Mouse (Mus musculus) neural tube, postnatal 0 days (tissue): ENCODE results near the gene Slc6a18. TPM values are rescaled to one million over a fixed set of nuclear protein-coding genes. Genes with fewer than 3 reads are reported as not detected.

ENCODE experiments used
- polyA plus RNA-seq: library from polyadenylated mRNA; unstranded; fragments of >200 nt; fragmentation: Nextera tagmentation; extraction: Ambion mirVana; gene quantifications from 2 replicates; pipeline ENCODE4 v1.2.1, GENCODE M21; 2015

Slc6a18 gene
- polyA plus RNA-seq: not detected in 2 replicates

DNA sequence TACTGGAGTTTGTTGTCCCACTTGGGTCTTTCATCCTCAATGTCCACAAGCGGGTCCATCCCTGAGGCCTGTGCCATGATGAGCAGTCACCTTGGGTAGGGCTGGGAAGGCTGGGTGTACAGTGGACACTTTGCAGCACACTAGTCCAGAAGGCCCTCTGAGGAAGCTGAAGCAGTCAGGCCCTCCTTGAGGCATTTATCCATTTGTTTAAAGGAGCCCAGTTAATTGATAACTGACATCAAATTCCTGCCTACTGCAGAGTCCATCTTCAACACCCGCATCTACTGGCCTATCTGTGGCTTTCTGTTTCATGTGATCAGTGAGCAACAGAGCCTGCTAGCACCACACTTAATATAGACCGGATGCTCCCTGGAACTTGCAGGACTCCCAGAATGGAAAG, at the start of gene Slc6a18:
Gene Slc6a18 (minus strand): TSS at position 171 of the 400 bp plus-strand sequence.

DNA sequence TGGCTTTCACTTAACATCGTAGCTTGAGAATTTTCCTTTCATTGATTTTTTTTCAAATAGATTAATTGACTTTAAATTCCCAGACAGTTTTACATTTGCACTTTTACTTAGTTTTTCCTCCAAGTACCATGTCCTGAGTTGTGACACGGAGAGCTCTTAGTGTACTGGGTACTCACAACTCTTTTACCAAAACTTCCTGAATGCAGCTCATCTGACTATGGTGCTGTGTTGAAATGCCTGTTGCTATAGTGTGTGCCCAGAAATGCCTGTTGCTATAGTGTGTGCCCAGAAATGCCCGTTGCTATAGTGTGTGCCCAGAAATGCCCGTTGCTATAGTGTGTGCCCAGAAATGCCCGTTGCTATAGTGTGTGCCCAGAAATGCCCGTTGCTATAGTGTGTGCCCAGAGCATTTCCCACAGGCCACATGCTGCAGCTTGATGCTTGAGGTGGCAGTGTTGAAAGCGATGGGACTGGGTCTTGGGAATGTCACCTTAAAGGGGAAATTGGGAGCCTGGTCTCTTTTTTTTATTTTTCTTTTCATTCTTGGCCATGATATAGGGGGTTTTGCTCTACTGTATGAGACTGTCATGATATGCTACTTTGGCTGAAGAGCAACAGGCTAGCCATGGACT, 27.0 kb upstream of the Slc6a18 start, which contains the start of gene Slc6a19:
Gene Slc6a19 (minus strand): TSS at position 172 of the 632 bp plus-strand sequence.

DNA sequence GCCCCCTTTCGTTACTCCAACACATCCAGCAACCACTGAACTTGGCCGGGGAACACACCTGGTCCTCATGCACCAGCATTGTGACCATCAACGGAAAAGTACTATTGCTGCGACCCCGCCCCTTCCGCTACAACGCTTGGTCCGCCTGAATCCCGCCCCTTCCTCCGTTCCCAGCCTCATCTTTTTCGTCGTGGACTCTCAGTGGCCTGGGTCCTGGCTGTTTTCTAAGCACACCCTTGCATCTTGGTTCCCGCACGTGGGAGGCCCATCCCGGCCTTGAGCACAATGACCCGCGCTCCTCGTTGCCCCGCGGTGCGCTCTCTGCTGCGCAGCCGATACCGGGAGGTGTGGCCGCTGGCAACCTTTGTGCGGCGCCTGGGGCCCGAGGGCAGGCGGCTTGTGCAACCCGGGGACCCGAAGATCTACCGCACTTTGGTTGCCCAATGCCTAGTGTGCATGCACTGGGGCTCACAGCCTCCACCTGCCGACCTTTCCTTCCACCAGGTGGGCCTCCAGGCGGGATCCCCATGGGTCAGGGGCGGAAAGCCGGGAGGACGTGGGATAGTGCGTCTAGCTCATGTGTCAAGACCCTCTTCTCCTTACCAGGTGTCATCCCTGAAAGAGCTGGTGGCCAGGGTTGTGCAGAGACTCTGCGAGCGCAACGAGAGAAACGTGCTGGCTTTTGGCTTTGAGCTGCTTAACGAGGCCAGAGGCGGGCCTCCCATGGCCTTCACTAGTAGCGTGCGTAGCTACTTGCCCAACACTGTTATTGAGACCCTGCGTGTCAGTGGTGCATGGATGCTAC, 50.9 kb downstream of the Slc6a18 start, which contains the start of gene Tert:
Gene Tert (plus strand): TSS at position 167 of the 805 bp plus-strand sequence.

Other genes with a start within 250 kb of the Slc6a18 start
- gene Lpcat1, start 210.8 kb downstream of the Slc6a18 start, polyA plus RNA-seq: 70.0 and 73.0 TPM in 2 replicates
- 0.17 TPM in 2 replicates for gene Slc6a3, start 141.3 kb downstream of the Slc6a18 start, polyA plus RNA-seq
- gene Clptm1l, start 74.0 kb downstream of the Slc6a18 start, polyA plus RNA-seq: 131 and 144 TPM in 2 replicates
- gene Tert, start 51.1 kb downstream of the Slc6a18 start, polyA plus RNA-seq: 3.0 and 4.0 TPM in 2 replicates
- 0.23 and 0.68 TPM in 2 replicates for gene Slc6a19, start 26.8 kb upstream of the Slc6a18 start, polyA plus RNA-seq
- 4.2 and 5.3 TPM in 2 replicates for gene Slc12a7, start 55.1 kb upstream of the Slc6a18 start, polyA plus RNA-seq
- gene Nkd2, start 169.6 kb upstream of the Slc6a18 start, polyA plus RNA-seq: 11.9 and 13.5 TPM in 2 replicates